Mouse (Mus musculus) thymus, postnatal 10 days (tissue): ENCODE results near the gene Ergic1.

Experiments
- DNase-seq, 2 experiments: peaks; one replicate each; pipeline ENCODE4 v3.0.0; 2021; ENCODE audit warnings: low spot score in 2 of 2

Ergic1 gene

GRCm38 (mm10) chr17:26699819-26700616 lies 138.7 kb downstream of the Ergic1 start:
- DNase-seq = no peak

GRCm38 (mm10) chr17:26701565-26701964 lies 140.3 kb downstream of the Ergic1 start:
- DNase-seq = no peak

- DNase-seq = no peak
Measured at GRCm38 (mm10) chr17:26702621-26703020, 141.3 kb downstream of the Ergic1 start.

DNA sequence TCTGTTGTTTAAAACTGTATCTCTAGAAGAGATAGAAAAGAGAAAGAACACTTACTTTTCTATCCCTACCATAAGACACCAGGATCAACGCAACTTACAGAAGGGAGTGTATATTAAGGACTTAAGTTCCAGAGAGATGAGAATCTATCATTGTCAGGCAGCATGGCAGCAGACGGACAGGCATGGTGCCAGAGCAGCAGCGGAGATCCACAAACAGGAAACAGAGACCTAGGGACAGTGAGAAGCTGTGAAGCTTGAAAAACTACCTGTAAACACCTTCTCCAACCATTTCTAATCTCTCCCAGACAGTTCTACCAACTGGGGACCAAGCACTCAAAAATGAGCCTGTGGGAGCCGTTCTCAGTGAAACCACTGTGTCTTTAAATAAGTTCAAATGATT lies 142.4 kb downstream of the Ergic1 start:
- no peak for DNase-seq

- no peak for DNase-seq
Measured at GRCm38 (mm10) chr17:26705463-26706359, 144.4 kb downstream of the Ergic1 start.
